Mouse (Mus musculus): ENCODE data around the gene Mlycd.
A peak's percentile ranks its signal among the peaks of the same experiment; 100 is the strongest.

Gene Mlycd

GRCm38 (mm10) chr8:119403912-119404311 lies 9.2 kb downstream of the Mlycd start:
- DNase-seq (ENCODE audit: low spot score): no peak

- DNase-seq (ENCODE audit: low spot score): no peak
Measured at GRCm38 (mm10) chr8:119404648-119405047, 10.0 kb downstream of the Mlycd start.

DNA sequence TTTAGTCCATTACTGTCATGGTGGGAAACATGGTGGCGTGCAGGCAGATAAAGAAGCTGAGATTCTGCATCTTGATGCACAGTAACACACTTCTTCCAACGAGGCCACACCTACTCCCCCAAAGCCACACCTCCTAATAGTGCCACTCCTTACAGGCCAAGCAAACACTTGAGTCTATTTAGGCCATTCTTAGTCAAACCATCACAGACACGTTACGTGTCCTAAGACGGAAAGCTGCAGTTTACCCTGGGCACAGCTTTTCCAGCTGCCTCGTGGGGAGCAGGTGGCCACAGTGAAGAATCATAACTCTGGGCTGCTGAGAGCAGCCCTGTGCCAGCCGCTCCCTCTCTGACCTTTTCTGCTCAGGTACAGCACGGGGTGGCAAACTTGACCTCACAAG lies 13.6 kb downstream of the Mlycd start:
- DNase-seq (ENCODE audit: low spot score): no peak

DNA sequence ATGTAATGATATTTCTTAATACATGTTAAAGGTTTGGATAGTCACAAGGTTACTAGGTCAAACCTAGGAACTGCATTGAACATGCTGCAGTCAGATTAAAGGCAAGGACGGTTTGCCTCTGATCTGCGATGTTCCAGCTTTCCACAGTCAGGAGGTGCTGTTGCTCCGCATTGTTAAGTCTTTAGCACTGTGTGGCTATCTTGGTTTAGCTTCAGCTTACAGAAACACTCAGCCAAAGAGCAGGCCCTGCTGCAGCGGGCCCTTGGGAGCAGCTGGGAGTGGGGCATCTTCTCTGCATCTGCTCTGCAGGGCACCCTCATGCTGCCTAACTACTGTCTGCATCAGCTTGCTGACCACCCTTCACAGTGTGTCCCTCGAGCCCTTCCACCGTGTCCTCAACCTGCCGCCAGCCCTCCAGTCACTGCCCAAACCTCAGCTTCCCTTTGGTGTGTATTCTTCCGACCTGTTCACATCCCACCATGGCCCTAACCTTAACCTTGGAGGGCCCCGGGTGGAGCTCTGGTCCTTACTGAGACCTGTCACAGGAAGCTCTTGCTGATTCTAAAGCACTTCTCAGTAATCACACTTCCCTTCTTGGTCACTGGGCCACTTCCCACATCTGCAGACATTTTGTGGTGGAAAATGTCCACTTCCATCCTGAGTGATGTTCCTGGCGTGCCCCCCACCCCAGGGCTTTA lies 17.5 kb downstream of the Mlycd start:
- DNase-seq (ENCODE audit: low spot score): no peak

GRCm38 (mm10) chr8:119412735-119413498 lies 18.2 kb downstream of the Mlycd start:
- DNase-seq (ENCODE audit: low spot score): peak; percentile 85

DNA sequence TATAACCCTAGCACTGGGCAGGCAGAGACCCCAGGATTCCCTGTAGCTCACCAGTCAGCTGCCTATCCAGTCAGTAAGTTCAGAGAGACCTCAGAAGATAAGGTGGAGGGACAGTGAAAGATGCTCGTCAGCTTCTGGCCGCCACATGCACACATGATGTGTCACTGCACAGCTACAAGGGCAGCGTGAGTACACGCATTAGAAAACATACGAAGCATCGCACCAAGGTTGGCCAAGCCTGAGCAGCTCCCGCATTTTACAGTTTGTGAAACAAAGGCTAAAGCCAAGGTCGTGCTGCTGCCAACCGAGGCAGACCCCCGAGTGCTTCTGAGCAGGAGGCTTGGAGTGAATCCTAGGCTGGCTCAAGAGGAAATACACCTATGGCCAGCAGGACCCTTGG lies 18.9 kb downstream of the Mlycd start:
- no peak for DNase-seq (ENCODE audit: low spot score)

DNA sequence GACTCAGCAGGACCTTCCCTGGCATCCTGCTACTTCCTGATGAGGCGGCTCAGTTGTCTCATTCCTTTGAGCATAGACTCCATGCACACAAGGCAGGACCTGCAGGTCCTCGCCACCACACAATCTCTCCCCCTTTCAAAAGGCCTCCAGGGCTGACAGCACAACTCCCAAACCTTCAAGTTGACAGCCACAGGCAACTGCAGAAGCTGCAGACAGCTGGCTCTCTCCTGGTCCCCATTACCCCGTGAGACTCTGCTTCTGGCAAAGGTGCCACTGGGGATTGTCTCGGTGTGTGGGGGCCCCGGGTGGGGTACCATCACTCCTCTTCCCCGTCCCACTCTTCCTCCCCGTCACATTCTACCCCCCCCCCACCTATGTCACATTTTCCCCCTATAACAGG lies 25.6 kb downstream of the Mlycd start:
- DNase-seq (ENCODE audit: low spot score): no peak

DNA sequence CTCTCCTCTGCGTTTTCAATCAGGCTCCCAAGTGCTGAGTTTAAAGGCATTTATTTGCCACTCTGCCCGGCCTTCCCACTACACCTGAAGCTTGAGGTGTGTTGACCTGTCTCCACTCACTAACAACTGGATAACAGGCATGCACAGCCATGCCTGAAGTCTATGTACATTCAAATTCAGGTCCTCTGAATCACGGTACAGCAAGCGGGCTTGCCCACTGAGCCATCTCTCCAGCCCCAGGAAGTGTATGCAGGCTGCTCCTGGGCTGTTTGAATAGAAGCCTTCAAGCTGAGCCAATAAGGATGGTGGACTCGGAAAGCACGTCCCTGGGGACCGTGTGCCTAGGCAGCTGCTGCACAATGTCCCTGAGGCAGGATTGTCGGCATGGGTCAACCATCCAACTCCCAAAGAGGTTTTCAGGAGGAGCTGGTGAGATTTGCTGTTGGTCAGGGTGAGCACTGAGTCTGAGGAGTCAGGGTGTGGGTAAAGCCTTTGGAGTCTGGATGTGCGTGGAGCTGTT lies 27.0 kb downstream of the Mlycd start:
- no peak for DNase-seq (ENCODE audit: low spot score)

GRCm38 (mm10) chr8:119422123-119422711 lies 27.5 kb downstream of the Mlycd start:
- DNase-seq (ENCODE audit: low spot score): no peak

- DNase-seq (ENCODE audit: low spot score): peak; percentile 51
Measured at GRCm38 (mm10) chr8:119423631-119424141, 29.0 kb downstream of the Mlycd start.

DNA sequence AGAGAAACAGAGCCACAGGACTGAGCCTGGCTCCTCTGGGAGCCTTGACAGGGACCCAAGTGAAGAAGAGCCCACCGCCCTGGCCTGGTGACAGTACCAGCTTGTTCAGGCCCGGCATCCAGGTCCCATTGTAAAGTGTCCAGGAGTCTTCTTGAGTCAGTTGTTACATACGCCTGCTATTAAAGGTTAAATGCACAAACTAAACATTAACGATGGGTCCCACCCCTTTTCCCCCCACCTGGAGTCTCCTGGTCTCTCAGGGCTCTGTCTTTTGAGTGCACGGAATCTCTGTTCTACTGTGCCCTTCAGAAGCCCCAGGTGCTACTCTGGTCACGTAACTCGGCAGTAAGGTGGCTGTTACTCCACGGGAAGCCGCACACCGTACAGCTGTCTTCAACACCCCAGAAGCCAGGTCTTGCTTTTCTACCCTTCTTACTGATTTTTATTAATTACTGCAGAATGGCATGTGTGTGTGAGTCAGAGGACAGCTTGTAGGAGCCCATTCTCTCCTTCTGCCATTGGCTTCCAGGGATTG lies 29.6 kb downstream of the Mlycd start:
- no peak for DNase-seq (ENCODE audit: low spot score)

- DNase-seq (ENCODE audit: low spot score): peak; percentile 65
Measured at GRCm38 (mm10) chr8:119424740-119425139, 30.1 kb downstream of the Mlycd start.

- DNase-seq (ENCODE audit: low spot score): no peak
Measured at GRCm38 (mm10) chr8:119425533-119425932, 30.9 kb downstream of the Mlycd start.

- DNase-seq (ENCODE audit: low spot score): no peak
Measured at GRCm38 (mm10) chr8:119426069-119426735, 31.5 kb downstream of the Mlycd start.

DNA sequence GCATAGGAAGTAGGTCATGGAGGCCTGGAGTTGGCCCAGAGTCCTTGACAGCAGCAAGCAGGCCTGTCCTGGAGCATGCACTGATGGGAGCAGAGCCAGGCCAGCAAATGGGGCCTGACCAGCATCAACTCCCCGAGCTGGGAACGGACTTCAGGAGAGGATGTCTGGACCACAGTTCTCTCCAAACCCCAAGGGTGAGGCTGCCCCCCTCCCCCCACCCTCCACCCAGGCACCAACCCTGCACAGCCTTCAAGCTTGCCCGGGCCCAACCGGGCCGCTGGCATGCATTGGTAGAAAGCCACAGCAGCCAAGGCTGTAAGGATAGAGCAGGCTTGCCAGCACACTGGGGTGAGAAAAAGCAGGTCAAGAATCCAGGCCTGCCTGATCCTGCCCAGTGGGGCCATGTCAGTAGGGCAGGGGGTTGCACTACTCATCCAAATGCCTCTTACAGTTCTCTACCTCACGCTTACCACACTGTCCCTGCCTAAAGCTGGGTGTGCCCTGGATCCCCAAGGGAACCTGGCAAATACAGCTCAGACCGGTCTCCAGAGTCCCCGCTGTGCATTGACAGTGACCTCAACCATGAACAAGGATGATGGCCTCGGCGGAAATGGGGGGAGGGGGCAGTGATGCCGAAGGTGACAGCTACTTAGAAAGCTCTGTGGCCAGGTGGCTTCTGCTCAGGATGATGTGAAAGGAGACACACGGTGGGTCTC lies 33.1 kb downstream of the Mlycd start:
- no peak for DNase-seq (ENCODE audit: low spot score)

GRCm38 (mm10) chr8:119428350-119428740 lies 33.7 kb downstream of the Mlycd start:
- no peak for DNase-seq (ENCODE audit: low spot score)

- DNase-seq (ENCODE audit: low spot score): no peak
Measured at GRCm38 (mm10) chr8:119428766-119429327, 34.2 kb downstream of the Mlycd start.

DNA sequence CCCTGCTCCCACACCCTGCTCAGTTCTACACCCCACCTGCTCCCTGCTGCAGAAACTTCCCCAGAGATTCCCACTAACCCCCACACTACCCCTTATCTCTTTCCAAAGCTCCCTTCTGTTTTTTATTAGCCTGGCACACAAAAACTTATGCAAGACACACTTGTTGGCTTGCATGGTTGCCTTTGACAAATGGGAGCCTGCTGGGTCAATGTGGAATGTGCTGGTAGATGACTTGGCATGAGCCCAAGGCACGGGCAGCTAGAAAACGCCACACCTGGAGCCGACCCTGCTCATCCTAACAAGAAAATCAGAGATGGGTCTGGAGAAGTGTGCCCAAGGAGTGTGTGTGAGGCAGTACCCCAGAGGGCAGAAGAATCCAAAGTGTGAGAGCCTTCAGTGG lies 34.9 kb downstream of the Mlycd start:
- no peak for DNase-seq (ENCODE audit: low spot score)

DNA sequence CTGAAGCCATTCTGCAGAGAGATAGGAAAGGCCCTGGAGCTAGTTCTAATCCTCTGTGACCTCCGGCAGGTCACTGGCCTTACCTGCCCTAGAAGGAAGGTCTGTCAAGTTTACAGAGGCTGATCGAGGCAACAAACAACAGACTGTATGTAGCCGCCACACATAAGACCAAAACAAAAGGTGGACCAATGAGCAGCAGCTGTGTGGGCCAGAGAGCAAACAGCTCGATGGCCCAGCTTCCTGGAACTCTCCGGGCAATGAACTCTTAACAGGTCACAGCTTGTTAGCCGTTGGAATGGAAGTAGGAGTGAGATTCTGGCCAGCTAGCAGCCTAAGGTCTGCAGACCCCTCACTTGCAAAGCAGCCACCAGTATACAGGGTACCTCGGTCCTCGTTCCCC lies 35.6 kb downstream of the Mlycd start:
- no peak for DNase-seq (ENCODE audit: low spot score)

DNA sequence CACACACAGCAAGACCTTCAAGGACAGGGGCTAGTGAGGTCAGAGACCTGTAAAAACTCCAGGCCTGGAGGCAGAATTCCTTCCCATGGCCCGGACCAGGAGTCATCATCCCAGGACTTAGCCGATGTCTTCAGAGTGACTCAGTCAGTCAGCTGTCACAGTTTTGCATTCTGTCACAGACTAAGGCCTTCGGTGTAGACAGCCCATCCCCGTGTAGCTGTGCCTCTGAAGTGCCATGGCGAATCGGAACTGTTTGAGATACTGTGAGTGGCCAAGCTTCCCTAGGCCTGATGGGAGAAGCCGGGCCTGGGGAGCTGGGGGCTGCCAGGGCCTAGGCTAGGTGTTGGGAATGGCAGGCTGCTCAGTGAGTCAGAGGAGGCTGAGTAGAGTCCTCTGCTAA lies 36.0 kb downstream of the Mlycd start:
- DNase-seq (ENCODE audit: low spot score): no peak

- no peak for DNase-seq (ENCODE audit: low spot score)
Measured at GRCm38 (mm10) chr8:119432372-119432771, 37.7 kb downstream of the Mlycd start.

Data from layer of hippocampus, adult 11-12 months (tissue).